Mouse (Mus musculus) left cerebral cortex, postnatal 14 days (tissue): Measurements from ENCODE around the gene St6galnac6. TPM values are rescaled to one million over a fixed set of nuclear protein-coding genes. Genes with fewer than 3 reads are reported as not detected.

ENCODE experiments used
- DNase-seq, 2 experiments: peaks; one replicate each; pipeline ENCODE4 v3.0.0; 2021 to 2022; ENCODE audit warnings: low spot score in 2 of 2, mixed read lengths in 1 of 2
- intact Hi-C: fragments of 180-260 bp; cut with DNase I; formaldehyde crosslinking; loops from one replicate; pipeline ENCODE4 v1.15.1; 2025
- total RNA-seq, 2 experiments: library from RNA; stranded (reverse); gene quantifications; 2 replicates each; pipeline ENCODE4 v1.2.3; 2021

The St6galnac6 gene
- total RNA-seq, 2 experiments from 2014 or later = 110 to 114 TPM

DNA sequence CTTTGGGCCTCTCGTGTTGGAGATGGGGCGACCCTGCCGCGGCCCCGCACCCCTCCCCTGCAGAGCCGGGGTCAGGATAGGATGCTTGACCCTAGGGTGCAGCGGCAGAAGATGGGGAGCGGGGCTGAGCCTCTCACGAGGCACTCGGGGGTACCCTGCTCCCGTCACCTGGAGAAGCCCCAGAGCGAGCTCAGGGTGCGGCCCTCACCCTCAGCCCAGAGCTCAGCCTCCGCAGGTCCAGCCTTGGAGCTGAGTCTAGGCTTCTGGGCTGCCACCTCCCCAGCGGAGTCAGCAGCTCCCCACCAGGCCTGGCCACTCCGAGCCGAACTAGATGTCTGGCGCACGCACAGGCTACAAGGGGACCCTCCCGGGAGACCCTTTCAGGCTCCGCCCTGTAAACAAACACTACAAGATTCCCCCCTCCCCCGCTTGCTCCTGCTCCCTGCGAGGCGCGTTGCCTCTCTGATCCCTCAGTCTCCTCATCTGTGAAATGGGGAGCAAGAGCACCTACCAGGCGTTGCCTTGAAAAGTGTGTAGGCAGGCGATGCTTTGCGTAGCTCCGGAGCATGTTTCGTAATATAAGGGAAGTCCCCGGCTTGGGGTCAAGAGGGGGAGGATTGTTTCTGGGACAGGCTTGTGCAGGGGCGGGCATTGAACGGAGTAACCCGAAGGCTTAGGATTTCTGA, 7.9 kb downstream of the St6galnac6 start:
- DNase-seq = peak in 1 of 2 experiments; percentile 53
- intact Hi-C loops = no loop called here

- intact Hi-C loops = no loop called here
Measured at GRCm38 (mm10) chr2:32608141-32608777, 8.8 kb downstream of the St6galnac6 start.

DNA sequence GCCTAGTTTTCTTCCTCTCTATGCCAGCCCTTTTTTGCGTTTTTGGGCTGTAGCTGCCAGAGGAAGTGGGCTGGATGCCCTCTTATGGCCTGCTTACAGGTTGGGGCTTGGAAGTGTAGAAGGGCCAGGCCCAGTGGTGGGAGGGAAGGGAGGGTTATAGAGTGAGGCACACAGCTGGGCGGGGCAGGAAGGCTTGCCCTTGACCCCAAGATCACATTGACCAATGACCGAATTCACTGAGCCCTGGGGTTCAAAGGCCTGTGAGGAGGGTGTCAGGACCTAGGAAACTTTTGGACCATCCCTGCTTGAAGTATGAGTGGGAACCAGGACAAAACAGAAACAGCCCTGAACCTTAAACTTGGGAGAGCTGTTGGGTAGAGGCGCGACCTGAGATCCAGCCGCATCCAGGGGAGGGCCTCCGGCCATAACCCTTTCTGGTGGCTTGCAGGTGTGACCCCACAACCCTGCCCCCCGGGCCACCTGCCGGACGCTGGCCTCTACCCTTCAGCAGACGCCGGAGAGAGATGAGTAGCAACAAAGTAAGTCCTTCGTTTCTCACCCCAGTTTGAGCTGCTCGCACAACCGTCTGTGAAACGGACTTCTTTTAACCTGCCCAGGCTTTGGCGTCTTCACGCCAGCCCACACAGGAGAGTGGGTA, 9.4 kb downstream of the St6galnac6 start:
- DNase-seq = no peak
- intact Hi-C loops = no loop called here

More at GRCm38 (mm10) chr2:32608141-32608777, 8.8 kb downstream of the St6galnac6 start:
- DNase-seq = peak in 1 of 2 experiments; percentile 58

DNA sequence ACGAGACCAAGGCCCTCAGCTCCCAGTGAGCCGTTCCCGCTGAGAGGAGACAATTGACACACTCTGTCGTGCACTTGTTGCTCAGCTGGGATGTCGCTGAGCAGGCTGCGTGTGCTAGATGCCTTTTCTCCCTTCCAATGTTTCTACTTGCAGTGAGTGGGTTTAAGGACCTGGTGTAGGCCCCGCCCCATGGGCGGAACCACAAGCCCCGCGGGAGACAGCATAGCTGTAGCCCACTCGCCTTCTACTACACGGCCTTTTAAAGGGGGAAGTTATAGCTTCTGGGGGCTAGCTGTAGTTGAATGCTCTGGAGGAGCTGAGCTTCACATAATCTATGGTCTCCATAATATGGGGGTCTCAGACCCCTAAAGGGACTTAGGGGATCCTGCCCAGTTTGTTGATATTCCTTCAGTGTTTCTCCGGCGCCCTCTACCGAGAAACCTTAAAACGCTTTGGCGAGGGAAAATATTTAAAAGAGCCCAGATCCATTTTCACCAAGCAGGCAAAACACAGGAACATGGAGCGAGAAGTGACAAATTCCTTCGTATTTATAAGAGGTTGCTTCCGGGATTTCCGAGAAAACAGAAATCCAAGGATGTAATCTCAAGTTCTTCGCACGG, 11.2 kb downstream of the St6galnac6 start:
- peak; percentile 53 to 74 for DNase-seq
- intact Hi-C loops = no loop called here

GRCm38 (mm10) chr2:32612274-32612673, 12.8 kb downstream of the St6galnac6 start:
- DNase-seq = no peak
- intact Hi-C loops = no loop called here

- intact Hi-C loops = no loop called here
- DNase-seq = no peak
Measured at GRCm38 (mm10) chr2:32617109-32617508, 17.6 kb downstream of the St6galnac6 start.

- peak in 1 of 2 experiments; percentile 35 for DNase-seq
- intact Hi-C loops = no loop called here
Measured at GRCm38 (mm10) chr2:32617601-32618000, 18.1 kb downstream of the St6galnac6 start.

DNA sequence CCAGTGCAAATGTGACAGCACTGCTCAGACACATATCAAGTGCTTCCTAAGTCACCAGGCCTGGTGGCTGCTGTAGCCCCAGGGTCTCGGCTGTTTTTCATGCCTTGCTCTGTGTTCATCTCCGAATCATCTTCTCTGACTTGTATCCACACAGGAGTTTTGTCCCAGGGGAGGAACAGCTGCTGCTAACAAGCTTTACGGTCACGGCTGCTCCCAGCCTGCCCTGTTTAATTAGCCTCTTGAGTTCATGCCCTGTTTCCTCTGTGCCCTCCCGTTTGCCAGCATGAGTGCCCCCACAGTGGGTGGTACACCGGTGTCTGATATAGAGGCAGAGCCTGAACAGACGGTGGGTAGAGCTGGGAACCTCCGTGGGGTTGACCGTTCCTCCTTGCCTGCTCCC, 18.5 kb downstream of the St6galnac6 start:
- no peak for DNase-seq
- intact Hi-C loops = no loop called here

DNA sequence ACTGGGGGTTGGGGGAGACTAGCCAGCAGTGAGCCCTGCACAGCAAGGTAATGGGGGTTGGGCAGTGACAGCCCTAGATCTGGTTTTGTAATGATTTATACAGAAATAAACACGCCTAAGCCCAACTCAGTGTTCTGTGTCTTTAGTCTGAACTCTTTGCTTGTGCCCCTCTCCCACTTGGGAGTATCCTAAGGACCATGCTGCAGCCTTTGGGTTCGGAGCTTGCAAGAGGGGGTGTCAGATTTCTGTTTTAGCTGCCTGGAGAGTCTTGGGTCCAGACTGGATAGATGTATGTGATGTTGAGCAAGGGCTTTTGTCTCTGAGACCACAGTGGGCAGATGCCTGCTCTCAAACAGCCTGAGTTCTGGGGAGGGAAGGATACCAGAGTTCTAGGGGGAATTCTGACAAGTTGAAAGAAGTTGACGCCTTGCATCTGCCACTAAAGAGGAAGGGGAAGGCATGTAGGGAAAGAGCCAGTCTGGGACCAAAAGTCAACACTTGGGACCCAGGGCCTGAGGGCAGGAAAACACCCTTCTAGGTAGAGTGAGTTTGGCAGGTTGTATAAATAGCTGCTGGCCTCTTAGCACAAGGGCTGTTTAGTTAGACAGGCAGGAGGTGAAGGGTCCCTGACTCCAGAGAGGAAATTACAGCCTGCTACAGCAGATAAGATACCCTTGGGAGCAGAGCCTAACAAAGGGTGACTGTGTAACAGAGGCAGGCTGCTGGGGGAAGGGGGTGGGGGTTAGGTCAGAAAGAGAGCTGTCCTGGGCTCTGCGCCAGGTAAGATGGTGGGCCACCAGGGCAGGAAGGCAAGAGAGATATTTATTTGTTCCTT, 21.4 kb downstream of the St6galnac6 start:
- intact Hi-C loops = loop anchor here (5.0 kb wide), 1 partner anchor 39 kb away; no protein-coding TSS in a partner anchor
- DNase-seq = no peak

GRCm38 (mm10) chr2:32621517-32621859, 22.0 kb downstream of the St6galnac6 start, which contains the start of gene Ak1:
TSS of gene Ak1 (plus strand) at chr2:32621758.
- intact Hi-C loops = loop anchor here (5.0 kb wide), 1 partner anchor 39 kb away; no protein-coding TSS in a partner anchor
- no peak for DNase-seq

DNA sequence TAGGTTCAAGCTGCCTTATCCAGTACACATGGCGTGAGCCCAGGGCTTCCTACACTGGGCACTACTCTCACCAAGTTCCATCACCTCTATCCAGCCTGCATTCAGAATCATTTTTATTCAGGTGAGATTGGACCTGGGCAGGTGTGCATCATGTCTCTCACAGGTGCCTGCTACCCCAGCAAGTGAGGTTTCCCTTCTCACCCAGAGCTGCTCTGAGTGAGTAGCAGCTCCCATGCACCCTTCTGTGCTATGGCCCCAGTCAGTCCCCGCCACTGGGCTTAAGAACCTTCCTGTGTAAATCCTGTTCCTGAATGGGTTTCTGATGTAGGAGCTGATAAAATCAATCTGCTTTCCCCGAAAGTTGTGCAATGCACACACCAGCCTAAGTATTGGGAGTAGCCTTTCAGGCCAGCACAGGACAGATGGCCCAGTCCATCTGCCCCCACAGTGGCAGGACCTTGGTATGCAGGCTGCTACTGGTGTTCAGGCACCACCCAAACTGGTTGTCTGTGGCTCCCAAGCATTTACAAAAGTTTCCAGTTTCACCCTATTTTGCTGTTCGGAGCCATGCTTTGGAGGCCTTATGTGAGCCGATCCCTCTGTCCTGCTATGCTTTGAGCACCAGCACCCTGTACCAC, 24.7 kb downstream of the St6galnac6 start:
- no peak for DNase-seq
- intact Hi-C loops = loop anchor here (5.0 kb wide), 1 partner anchor 42 kb away; no protein-coding TSS in a partner anchor

DNA sequence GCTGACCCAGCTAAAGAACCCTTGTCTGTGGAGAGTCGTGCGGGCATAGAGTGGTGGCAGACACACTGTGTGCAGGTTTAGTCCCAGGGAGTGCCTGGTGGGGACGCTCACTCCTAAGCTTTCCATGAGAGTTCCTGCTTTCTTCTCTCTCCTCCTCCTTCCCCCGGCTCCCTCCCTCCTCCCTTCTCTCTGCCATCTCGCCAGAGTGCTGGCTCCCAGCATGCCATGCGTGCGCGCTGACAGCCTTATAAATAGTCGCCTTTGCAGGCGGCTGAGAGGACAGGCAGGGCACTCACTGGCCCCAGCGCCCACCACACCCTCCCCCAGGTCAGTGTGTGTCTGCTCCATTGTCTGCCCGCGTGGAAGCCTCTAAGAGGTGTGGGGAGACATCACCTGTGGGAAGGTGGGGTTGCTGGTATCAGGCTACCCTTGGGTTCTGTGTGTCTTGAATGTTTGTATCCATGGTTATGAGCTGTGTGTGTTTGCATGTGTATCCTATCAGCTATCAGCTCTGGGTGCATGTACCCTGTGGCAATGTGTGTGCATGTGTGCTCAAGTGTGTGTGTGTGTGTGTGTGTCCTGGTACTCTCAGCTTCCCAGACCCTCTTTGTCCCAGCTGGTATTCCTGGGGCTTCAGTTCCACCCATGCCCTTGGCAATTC, 25.8 kb downstream of the St6galnac6 start:
- intact Hi-C loops = no loop called here
- DNase-seq = peak; percentile 88 to 92

DNA sequence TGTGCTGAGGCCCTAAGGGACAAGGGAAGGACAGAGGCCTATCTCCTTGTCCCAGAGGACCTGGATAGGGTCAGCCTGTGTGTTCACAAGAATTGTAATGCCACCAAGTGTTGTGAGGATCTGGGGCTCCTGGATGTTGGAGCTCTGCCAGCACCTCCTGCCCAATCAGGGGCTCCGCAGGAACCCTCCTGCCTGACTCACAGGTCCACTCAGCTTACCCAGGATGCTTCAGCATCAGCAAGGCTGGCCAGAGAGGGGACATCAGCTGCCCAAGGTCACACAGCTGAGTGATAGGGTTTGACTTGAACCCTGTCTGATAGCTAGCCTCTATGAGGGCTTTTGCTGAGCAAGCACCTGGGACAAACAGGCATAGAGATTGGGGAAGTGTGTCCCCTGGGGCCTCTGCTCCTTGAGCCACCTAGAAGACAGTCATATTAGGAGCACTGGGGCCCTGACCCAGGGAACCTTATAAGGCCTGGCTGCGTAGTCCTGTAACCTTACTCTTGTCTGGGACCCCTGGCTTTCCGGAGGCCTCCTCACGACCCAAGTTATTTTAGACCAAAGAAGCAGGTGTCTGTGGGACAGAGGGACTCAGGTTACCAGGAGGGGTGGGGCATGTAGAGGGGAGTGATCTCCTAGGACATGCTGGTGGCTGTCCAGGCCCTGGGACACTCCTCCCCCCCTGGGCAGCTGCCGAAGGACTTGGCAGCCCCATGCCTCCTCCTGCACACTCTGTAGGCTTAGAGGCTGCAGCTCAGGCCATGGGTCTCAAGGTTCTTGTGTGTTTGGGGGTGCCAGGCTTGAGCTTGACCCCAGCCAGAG, 26.6 kb downstream of the St6galnac6 start:
- DNase-seq = peak; percentile 67 to 80
- intact Hi-C loops = no loop called here

- DNase-seq = no peak
- intact Hi-C loops = no loop called here
Measured at GRCm38 (mm10) chr2:32627266-32628043, 27.9 kb downstream of the St6galnac6 start.

- intact Hi-C loops = no loop called here
Measured at GRCm38 (mm10) chr2:32628044-32628550, 28.6 kb downstream of the St6galnac6 start.

GRCm38 (mm10) chr2:32628729-32629128, 29.2 kb downstream of the St6galnac6 start:
- intact Hi-C loops = no loop called here

More at GRCm38 (mm10) chr2:32628044-32628550, 28.6 kb downstream of the St6galnac6 start:
- DNase-seq = no peak

More at GRCm38 (mm10) chr2:32628729-32629128, 29.2 kb downstream of the St6galnac6 start:
- peak; percentile 69 for DNase-seq
